Mouse (Mus musculus) midbrain, embryonic 15.5 days (tissue): ENCODE measurements around the gene Ctnnb1. TPM values are rescaled to one million over a fixed set of nuclear protein-coding genes. Genes with fewer than 3 reads are reported as not detected.

Experiments used
- ATAC-seq: fragments of 200-750 bp; cut with Nextera tagmentation; replicated peaks from 2 replicates; pipeline ENCODE4 v1.8.0; 2017; ENCODE audit warnings: moderate TSS enrichment
- H3K27ac ChIP-seq: fragments of 300-500 bp; sonication (generic); 2 replicates; pipeline ENCODE4 v1.5.1; 2015; ENCODE audit warnings: mild to moderate bottlenecking, inconsistent platforms
- H3K27me3 ChIP-seq: fragments of 300-500 bp; sonication (generic); replicated peaks from 2 replicates; pipeline ENCODE4 v1.6.1; 2015; ENCODE audit warnings: inconsistent platforms
- H3K36me3 ChIP-seq: fragments of 300-500 bp; sonication (generic); replicated peaks from 2 replicates; pipeline ENCODE4 v1.6.1; 2015; ENCODE audit warnings: inconsistent platforms
- H3K4me1 ChIP-seq: fragments of 300-500 bp; sonication (generic); 2 replicates; pipeline ENCODE4 v1.6.1; 2015; ENCODE audit warnings: inconsistent platforms
- H3K4me2 ChIP-seq: fragments of 300-500 bp; sonication (generic); 2 replicates; pipeline ENCODE4 v1.6.1; 2015; ENCODE audit warnings: inconsistent platforms, mild to moderate bottlenecking, moderate library complexity
- H3K4me3 ChIP-seq: fragments of 300-500 bp; sonication (generic); 2 replicates; pipeline ENCODE4 v1.5.1; 2015; ENCODE audit warnings: mild to moderate bottlenecking, inconsistent platforms
- H3K9ac ChIP-seq: fragments of 300-500 bp; sonication (generic); 2 replicates; pipeline ENCODE4 v1.6.1; 2015; ENCODE audit warnings: mild to moderate bottlenecking, inconsistent platforms
- H3K9me3 ChIP-seq: fragments of 300-500 bp; sonication (generic); 2 replicates; pipeline ENCODE4 v1.6.1; 2016; ENCODE audit warnings: inconsistent platforms
- WGBS: fragments of 180-500 bp; shearing (Covaris S2); methylation state at CpG from one replicate; pipeline ENCODE4 v1.1.7; 2015; ENCODE audit warnings: mixed read lengths; 5-methylcytosine and 5-hydroxymethylcytosine counted together
- polyA plus RNA-seq: library from polyadenylated mRNA; unstranded; fragments of >200 nt; fragmentation: Nextera tagmentation; extraction: Ambion mirVana; gene quantifications from 2 replicates; pipeline ENCODE4 v1.2.1, GENCODE M21; 2015

Ctnnb1 gene
- polyA plus RNA-seq, 1 experiment from 2014 or later = 517 TPM

DNA sequence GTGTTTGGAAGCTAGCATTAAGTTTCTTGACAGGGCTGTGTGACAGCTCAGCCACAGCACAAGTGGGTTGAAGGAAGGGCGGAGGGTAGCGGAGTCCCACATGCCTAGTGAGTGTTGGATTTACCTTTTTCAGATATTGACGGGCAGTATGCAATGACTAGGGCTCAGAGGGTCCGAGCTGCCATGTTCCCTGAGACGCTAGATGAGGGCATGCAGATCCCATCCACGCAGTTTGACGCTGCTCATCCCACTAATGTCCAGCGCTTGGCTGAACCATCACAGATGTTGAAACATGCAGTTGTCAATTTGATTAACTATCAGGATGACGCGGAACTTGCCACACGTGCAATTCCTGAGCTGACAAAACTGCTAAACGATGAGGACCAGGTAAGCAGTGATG is 21.7 kb downstream of the Ctnnb1 start:
- ATAC-seq = no peak
- H3K27ac ChIP-seq = no peak overlapping the region
- 96% methylated on average over 12 of the region's 12 CpGs for WGBS
- H3K27me3 ChIP-seq = no peaks in the 10 kb centered on the region
- no peak overlapping the region for H3K9ac ChIP-seq
- H3K4me3 ChIP-seq = no peak overlapping the region
- no peak overlapping the region for H3K4me2 ChIP-seq
- H3K4me1 ChIP-seq = peaks cover 34% of the 10 kb centered on the region
- H3K36me3 ChIP-seq = peaks cover 56% of the 10 kb centered on the region
- H3K9me3 ChIP-seq = no peaks in the 10 kb centered on the region

DNA sequence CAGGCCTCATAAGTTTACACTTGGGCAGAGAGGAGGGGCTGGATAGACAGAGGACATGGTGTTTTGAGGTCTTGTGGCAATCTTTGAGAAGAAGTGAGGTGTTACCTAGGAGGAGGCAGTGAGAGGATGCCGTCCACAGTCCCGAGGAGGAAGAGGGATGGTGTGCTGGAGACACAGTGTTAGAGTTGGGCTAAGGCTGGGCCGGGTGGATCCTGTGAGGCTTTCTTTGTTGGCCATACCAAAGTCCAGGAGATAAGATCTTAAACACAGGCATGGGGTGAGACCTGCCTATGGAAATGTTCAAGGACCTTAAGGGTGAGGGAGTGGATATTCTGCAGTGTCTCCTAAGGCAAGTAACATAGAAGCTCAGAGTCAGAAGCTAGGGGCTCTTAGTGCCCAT is 22.9 kb downstream of the Ctnnb1 start:
- H3K27ac ChIP-seq = no peak overlapping the region
- 88% methylated on average over 3 of the region's 3 CpGs for WGBS

DNA sequence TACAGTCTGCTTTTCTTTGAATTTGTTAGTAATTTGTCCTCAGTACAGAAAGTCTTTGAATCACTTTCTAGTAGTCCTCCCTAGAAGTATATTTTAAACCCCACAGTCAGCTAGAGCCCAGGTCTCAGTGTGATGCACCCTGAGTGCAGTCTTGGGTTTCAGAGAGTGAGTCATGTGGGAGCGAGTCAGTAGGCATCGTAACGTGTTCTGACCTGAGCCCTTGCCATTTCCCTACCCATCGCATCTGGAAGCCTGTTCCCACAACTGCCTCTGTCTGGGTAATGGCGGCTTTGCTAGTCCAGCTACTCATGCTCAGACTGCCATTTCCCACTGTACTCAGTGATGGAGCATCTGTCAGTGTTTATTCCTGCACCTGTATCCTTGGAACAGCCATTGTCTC is 29.0 kb downstream of the Ctnnb1 start:
- Histone ChIP-seq H3K4me2 (no peak overlapping the region), H3K27me3 (no peaks in the 10 kb centered on the region), H3K9ac (no peak overlapping the region), H3K27ac (no peak overlapping the region), H3K9me3 (no peaks in the 10 kb centered on the region), H3K4me1 (peaks cover 11% of the 10 kb centered on the region), H3K4me3 (no peak overlapping the region), H3K36me3 (peaks cover 85% of the 10 kb centered on the region)
- 88% methylated on average over 5 of the region's 5 CpGs for WGBS
- ATAC-seq = no peak

More for the DNA sequence above, 22.9 kb downstream of the Ctnnb1 start:
- Histone ChIP-seq H3K27me3 (no peaks in the 10 kb centered on the region), H3K4me1 (peaks cover 24% of the 10 kb centered on the region), H3K4me2 (no peak overlapping the region), H3K4me3 (no peak overlapping the region), H3K9me3 (no peaks in the 10 kb centered on the region), H3K9ac (no peak overlapping the region), H3K36me3 (peaks cover 68% of the 10 kb centered on the region)
- ATAC-seq = no peak

DNA sequence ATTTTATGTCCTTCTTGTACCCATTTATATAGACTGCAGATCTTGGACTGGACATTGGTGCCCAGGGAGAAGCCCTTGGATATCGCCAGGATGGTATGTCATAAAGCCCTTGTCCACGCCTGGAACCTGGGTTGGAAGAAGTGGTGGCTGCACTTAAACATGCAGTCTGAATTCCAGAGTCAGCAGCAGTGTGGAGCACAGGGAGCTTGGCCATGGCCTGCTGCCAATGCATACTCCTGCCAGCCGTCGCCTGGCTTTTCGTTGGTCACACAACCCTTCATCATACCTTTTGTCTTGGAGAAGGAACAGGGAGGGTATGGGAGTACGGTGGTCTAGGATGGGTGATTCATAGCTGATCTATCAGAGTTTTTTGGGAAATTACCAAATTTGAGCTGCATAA is 29.5 kb downstream of the Ctnnb1 start:
- H3K27me3 ChIP-seq = no peaks in the 10 kb centered on the region
- peaks cover 80% of the 10 kb centered on the region for H3K36me3 ChIP-seq
- no peak overlapping the region for H3K4me2 ChIP-seq
- no peak for ATAC-seq
- no peak overlapping the region for H3K4me3 ChIP-seq
- peaks cover 12% of the 10 kb centered on the region for H3K4me1 ChIP-seq
- no peaks in the 10 kb centered on the region for H3K9me3 ChIP-seq
- H3K9ac ChIP-seq = no peak overlapping the region
- WGBS = 74% methylated on average over 6 of the region's 6 CpGs
- no peak overlapping the region for H3K27ac ChIP-seq

DNA sequence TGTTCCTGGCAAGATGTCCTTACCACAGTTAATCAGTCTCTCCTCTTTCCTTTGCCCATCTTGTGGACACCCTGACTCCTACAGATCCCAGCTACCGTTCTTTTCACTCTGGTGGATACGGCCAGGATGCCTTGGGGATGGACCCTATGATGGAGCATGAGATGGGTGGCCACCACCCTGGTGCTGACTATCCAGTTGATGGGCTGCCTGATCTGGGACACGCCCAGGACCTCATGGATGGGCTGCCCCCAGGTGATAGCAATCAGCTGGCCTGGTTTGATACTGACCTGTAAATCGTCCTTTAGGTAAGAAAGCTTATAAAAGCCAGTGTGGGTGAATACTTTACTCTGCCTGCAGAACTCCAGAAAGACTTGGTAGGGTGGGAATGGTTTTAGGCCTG is 30.2 kb downstream of the Ctnnb1 start:
- Histone ChIP-seq H3K27ac (0 out of 2 replicates have a peak overlapping the region, but pooled peaks have one; percentile 3), H3K4me2 (no peak overlapping the region), H3K9me3 (no peaks in the 10 kb centered on the region), H3K36me3 (peaks cover 73% of the 10 kb centered on the region), H3K4me3 (no peak overlapping the region), H3K9ac (no peak overlapping the region), H3K27me3 (no peaks in the 10 kb centered on the region), H3K4me1 (peaks cover 14% of the 10 kb centered on the region)
- WGBS = 80% methylated on average over 4 of the region's 4 CpGs
- no peak for ATAC-seq

DNA sequence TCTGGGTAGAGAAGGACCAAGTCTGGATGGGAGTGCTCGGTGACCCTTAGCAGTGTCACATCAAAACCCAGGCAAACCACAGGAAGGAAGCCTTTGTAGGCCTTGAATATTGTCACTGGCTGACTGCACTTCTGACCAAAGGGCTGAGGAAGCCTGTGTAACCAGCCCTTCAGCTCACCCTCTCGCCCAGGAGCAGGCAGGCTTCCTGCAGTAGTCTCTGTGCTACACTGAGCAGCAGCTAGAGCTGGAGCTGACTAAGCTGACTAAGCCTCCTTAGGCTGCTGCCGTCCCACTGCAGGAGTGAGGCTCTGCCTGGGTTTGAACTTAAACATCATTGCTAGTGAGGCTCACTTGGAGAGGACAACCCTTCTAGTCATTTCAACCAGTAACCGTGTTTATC is 31.6 kb downstream of the Ctnnb1 start:
- Histone ChIP-seq H3K27ac (peak overlapping the region; percentile 19; the same call in 1 of the 2 replicates), H3K4me2 (no peak overlapping the region), H3K27me3 (no peaks in the 10 kb centered on the region), H3K9me3 (no peaks in the 10 kb centered on the region), H3K9ac (no peak overlapping the region), H3K4me1 (peaks cover 14% of the 10 kb centered on the region), H3K36me3 (peaks cover 59% of the 10 kb centered on the region), H3K4me3 (no peak overlapping the region)
- 80% methylated on average over 4 of the region's 4 CpGs for WGBS
- no peak for ATAC-seq

DNA sequence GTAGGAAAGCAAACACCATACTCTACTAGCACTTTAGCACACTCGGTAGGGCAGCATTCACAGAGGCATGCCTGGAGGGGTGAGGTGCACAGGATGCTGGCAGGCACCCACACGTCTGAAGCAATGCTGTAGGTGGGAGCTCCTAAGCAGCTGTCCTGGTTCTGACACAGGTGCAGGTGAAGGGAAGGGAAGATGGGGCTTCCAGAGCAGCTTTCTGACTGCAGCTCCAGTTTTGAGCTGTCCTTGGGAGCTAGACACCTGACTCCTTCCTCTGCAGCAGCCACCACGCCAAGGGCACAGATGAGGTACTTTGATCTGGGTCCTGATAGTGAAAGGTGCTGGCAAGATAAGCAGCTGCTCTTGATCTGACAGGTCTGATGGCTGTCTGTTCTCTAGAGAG is 32.5 kb downstream of the Ctnnb1 start:
- no peak for ATAC-seq
- Histone ChIP-seq H3K9ac (no peak overlapping the region), H3K9me3 (no peaks in the 10 kb centered on the region), H3K4me2 (no peak overlapping the region), H3K4me1 (peaks cover 14% of the 10 kb centered on the region), H3K27ac (no peak overlapping the region; the same call in 1 of the 2 replicates), H3K27me3 (no peaks in the 10 kb centered on the region), H3K4me3 (no peak overlapping the region), H3K36me3 (peaks cover 51% of the 10 kb centered on the region)
- 79% methylated on average over 3 of the region's 3 CpGs for WGBS

DNA sequence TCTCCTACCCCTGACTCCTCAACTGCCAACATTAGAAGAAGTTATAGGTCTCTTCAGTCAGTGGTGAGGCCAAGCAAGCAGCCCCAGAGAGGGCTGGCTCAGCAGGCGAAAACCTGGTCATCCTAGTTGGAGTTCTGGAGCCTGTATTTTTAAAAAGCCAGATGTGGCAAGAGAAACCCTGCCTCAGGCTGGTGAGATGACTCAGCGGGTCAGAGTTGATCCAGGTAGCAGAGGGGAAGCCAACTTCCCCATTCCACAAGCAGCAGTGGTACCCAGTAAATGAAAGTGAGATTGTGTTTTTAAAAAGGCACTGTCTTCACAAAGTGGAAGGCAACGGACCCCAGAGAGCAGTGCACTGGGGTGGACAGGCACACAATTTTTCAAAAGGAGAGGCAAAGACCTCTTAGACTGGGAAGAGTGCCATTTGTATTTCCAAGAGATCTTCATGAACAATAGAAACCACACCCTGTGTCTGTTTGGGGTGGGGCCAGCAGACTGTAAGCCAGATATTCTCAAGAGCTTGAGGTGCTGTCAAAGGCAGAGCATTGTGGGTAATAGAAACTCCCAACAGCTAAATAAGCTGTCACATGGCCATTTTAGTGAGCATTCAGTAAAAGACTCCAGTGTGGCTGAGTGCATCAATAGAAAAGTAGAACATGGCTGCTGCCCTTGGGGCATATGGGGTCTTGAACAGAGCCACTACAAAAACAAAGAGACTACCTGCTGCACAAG is 33.1 kb downstream of the Ctnnb1 start:
- no peak for ATAC-seq
- no peak overlapping the region for H3K4me2 ChIP-seq
- H3K27me3 ChIP-seq = no peaks in the 10 kb centered on the region
- WGBS = 80% methylated on average over 3 of the region's 3 CpGs
- peaks cover 44% of the 10 kb centered on the region for H3K36me3 ChIP-seq
- no peak overlapping the region for H3K9ac ChIP-seq
- H3K4me1 ChIP-seq = peaks cover 14% of the 10 kb centered on the region
- H3K4me3 ChIP-seq = no peak overlapping the region
- no peaks in the 10 kb centered on the region for H3K9me3 ChIP-seq
- H3K27ac ChIP-seq = no peak overlapping the region

DNA sequence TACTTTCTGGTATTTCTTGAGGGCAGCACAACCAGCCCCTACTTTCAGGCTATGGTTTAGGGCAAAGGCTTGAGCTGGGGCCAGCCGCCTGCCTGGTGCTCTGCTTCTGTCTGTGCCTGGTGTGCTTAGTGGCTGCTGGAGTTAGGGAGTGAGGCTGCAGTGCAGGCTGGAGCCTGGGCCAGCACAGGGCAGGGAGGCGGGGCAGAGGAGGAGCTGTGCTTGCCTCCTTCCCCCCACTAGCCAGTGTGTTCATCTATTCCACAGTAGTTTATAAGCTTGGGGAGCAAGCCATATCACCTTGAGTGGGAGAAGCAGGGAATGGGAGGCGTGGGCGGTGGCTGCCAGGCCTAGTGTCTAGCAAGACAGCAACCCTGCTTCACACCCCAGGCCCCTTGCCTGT is 34.1 kb downstream of the Ctnnb1 start:
- no peak for ATAC-seq
- Histone ChIP-seq H3K4me1 (peaks cover 14% of the 10 kb centered on the region), H3K4me3 (no peak overlapping the region), H3K9ac (no peak overlapping the region), H3K36me3 (peaks cover 36% of the 10 kb centered on the region), H3K9me3 (no peaks in the 10 kb centered on the region), H3K27me3 (no peaks in the 10 kb centered on the region), H3K27ac (no peak overlapping the region; the same call in 1 of the 2 replicates), H3K4me2 (no peak overlapping the region)
- 92% methylated on average over 4 of the region's 4 CpGs for WGBS

DNA sequence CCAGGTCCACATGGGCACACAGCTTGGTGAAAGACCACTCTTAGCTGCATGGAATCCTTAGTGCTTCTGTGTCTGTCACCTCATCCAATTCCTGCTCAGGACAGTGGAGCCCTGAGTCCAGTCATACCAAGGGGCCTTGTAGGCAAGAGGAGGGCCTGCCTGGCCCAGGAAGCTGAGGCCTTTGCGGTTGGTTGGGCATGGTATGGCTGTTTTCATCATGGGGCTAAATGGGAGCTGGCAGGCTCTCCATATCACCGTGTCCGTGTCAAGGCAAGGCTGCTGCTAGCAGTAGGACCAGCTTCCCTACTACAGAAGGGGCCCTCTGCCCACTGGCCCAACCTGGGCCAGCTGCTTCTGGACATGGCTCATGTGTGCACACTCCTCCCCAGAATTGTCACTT is 34.7 kb downstream of the Ctnnb1 start:
- ATAC-seq = no peak
- no peak overlapping the region for H3K4me3 ChIP-seq
- H3K9ac ChIP-seq = no peak overlapping the region
- no peak overlapping the region for H3K4me2 ChIP-seq
- no peak overlapping the region for H3K27ac ChIP-seq
- H3K4me1 ChIP-seq = peaks cover 14% of the 10 kb centered on the region
- no peaks in the 10 kb centered on the region for H3K27me3 ChIP-seq
- 89% methylated on average over 3 of the region's 3 CpGs for WGBS
- peaks cover 36% of the 10 kb centered on the region for H3K36me3 ChIP-seq
- no peaks in the 10 kb centered on the region for H3K9me3 ChIP-seq

DNA sequence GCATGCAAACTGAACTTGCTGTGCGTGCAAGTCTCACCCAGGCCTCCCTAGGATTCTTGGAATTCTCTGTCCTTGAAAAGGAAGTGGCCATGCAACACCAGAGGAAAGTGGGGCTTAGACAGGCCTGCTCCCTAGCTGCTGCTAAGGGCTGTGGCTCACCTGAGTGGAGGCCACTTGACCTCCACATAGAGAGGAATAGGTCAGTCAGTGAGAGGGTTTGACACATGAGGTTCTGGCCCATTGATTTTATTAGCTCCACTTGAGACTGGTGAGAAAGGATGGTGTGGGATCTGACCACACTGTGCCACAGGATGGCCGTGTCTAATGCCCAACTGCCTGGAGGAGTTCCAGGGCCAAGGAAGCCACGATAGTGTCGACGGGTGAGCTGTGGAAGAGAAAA is 35.2 kb downstream of the Ctnnb1 start:
- Histone ChIP-seq H3K27me3 (no peaks in the 10 kb centered on the region), H3K4me1 (peaks cover 14% of the 10 kb centered on the region), H3K9ac (no peak overlapping the region), H3K4me2 (no peak overlapping the region), H3K9me3 (no peaks in the 10 kb centered on the region), H3K4me3 (no peak overlapping the region), H3K36me3 (peaks cover 37% of the 10 kb centered on the region), H3K27ac (no peak overlapping the region)
- ATAC-seq = no peak
- 86% methylated on average over 5 of the region's 5 CpGs for WGBS

DNA sequence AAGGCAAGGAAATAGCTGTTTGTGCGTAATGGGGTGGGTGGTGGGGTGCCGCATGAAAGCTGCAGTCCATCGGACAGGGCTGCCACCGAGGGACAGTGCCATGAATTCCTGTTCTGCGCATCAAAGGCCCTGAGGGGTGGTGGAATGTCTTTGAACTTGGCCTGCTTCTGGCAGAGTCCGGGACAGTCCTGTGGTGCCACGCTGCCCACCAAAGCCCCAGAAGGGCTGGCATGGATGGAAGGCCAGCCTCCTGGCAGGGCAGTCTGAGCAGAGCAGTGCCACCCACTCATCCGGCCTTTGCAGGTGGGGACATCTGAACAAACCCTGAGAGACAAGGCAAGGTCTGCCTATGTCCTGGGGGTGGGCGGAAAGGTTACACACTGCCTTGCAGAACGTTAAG is 36.0 kb downstream of the Ctnnb1 start:
- peaks cover 14% of the 10 kb centered on the region for H3K4me1 ChIP-seq
- no peak overlapping the region for H3K9ac ChIP-seq
- peaks cover 32% of the 10 kb centered on the region for H3K36me3 ChIP-seq
- no peak overlapping the region for H3K4me3 ChIP-seq
- no peak overlapping the region for H3K27ac ChIP-seq
- H3K27me3 ChIP-seq = no peaks in the 10 kb centered on the region
- no peak for ATAC-seq
- H3K4me2 ChIP-seq = no peak overlapping the region
- no peaks in the 10 kb centered on the region for H3K9me3 ChIP-seq
- WGBS = 81% methylated on average over 10 of the region's 10 CpGs

DNA sequence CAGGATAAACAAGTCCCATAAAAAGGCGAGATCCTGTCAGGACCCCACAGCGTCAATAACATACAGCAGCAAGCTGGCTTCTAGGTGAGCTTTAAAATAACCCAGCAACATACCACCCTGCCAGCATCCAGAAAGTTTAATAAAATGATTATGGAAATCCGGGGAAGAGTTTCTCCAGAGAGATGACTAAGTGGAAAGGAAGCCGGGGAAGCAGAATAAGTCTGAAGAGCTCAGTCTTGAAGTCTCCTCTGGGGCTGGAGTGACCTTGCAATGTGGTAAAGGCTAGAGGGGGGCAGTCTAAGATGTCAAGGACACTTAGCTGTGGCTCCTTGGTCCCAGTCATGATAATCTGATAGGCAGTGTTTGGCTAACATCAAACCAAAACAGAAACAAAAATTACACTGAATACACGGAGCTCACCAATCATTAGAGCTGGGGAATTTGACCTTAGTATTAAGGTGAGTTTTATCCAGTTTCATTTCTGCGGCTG is 44.1 kb downstream of the Ctnnb1 start:
- Histone ChIP-seq H3K36me3 (peaks cover 15% of the 10 kb centered on the region), H3K4me3 (no peak overlapping the region), H3K27me3 (no peaks in the 10 kb centered on the region), H3K4me2 (no peak overlapping the region), H3K9me3 (no peaks in the 10 kb centered on the region), H3K9ac (no peak overlapping the region), H3K4me1 (peaks cover 7% of the 10 kb centered on the region; the same call in 1 of the 2 replicates), H3K27ac (no peak overlapping the region)
- WGBS = 83% methylated on average over 6 of the region's 6 CpGs
- no peak for ATAC-seq
